In the genomic region with DNA sequence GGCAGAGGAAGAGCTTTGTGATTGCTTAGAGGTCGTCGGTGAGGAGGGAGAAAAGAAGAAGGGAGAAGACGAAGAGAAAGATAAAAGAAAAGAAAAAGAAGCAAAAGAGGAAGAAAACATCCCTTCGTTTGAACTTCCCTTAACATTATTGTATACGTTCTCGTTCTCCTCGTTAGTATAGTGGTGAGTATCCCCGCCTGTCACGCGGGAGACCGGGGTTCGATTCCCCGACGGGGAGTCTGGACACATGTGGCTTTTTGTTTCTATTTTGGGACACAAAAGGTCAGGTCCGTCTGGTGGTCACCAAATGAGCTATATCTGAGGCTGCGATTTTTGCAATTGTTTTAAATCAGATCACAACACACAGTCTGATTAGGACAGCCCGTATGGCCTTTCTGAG, we compare ENCODE assay signal across 8 mouse cellular contexts. TPM values are rescaled to one million over a fixed set of nuclear protein-coding genes. Genes with fewer than 3 reads are reported as not detected.
A peak's percentile ranks its signal among the peaks of the same experiment; 100 is the strongest.
DNase-seq lines count a peak whose midpoint lies in the region; ATAC-seq and TF ChIP-seq lines count a peak whose summit lies in the region.

No protein-coding gene starts in this region.

- DNase-seq in kidney, adult 2 months, result no peak
- peak; percentile 54 to 59 for DNase-seq in B cell, adult 2 months
- peak; percentile 79 for DNase-seq in embryo, embryonic 10 days (ENCODE audit: low spot score)
- no peak for DNase-seq in adrenal gland, postnatal 25 days
- no peak for DNase-seq in gastrocnemius, postnatal 4 days (ENCODE audit: low spot score in 2 of 2)

- 6% methylated on average over 17 of the region's 17 CpGs for WGBS in kidney, embryonic 15.5 days
- WGBS in kidney, adult 2 months, result 33% methylated on average over 17 of the region's 17 CpGs
- WGBS in hindbrain, embryonic 15.5 days, result 4% methylated on average over 17 of the region's 17 CpGs

- H3K9me3 ChIP-seq in kidney, embryonic 15.5 days (replicated peaks), result no peaks in the 10 kb centered on the region
- H3K9me3 ChIP-seq in hindbrain, embryonic 15.5 days, result no peaks in the 10 kb centered on the region

- H3ac ChIP-seq in myocyte (ENCODE audit: control insufficient read depth, insufficient read length), result no peak overlapping the region

- no peak for TF ChIP-seq CTCF in kidney, adult 2 months (conservative IDR thresholded peaks at IDR 0.05; ENCODE audit: insufficient read depth, insufficient read length, low read depth, low read length)

- no peak overlapping the region for H3K27ac ChIP-seq in kidney, embryonic 15.5 days
- H3K27ac ChIP-seq in kidney, adult 2 months (ENCODE audit: insufficient read depth, low read depth, low read length), result no peak overlapping the region
- H3K27ac ChIP-seq in hindbrain, embryonic 15.5 days (replicated peaks), result no peak overlapping the region

- ATAC-seq in kidney, embryonic 15.5 days (replicated peaks; ENCODE audit: low FRiP score), result no peak
- ATAC-seq in hindbrain, embryonic 15.5 days (ENCODE audit: low FRiP score, low read depth), result no peak

- peak overlapping the region; percentile 52 for H3K4me2 ChIP-seq in kidney, embryonic 15.5 days
- peak overlapping the region; percentile 43 for H3K4me2 ChIP-seq in hindbrain, embryonic 15.5 days
- H3K4me2 ChIP-seq in myocyte (ENCODE audit: low read depth), result peak overlapping the region; percentile 71

- H3K4me1 ChIP-seq in kidney, embryonic 15.5 days, result peaks cover 15% of the 10 kb centered on the region; the same call in 1 of the 2 replicates
- H3K4me1 ChIP-seq in kidney, adult 2 months (ENCODE audit: control insufficient read depth, insufficient read depth, low read length), result no peaks in the 10 kb centered on the region
- H3K4me1 ChIP-seq in hindbrain, embryonic 15.5 days (replicated peaks), result 0 out of 2 replicates have a peak, but pooled peaks cover 3% of the 10 kb centered on the region

- H3K4me3 ChIP-seq in kidney, embryonic 15.5 days (replicated peaks), result peak overlapping the region; percentile 38
- no peak overlapping the region for H3K4me3 ChIP-seq in kidney, adult 2 months (ENCODE audit: insufficient read depth, low read depth, low read length)
- H3K4me3 ChIP-seq in hindbrain, embryonic 15.5 days, result peak overlapping the region; percentile 27
- H3K4me3 ChIP-seq in myocyte, result peak overlapping the region; percentile 13

- H3K79me2 ChIP-seq in myocyte (ENCODE audit: control insufficient read depth, insufficient read depth), result no peaks in the 10 kb centered on the region

- 0 out of 2 replicates have a peak overlapping the region, but pooled peaks have one; percentile 15 for H3K9ac ChIP-seq in kidney, embryonic 15.5 days
- H3K9ac ChIP-seq in hindbrain, embryonic 15.5 days, result 0 out of 2 replicates have a peak overlapping the region, but pooled peaks have one; percentile 16

- no peaks in the 10 kb centered on the region for H3K36me3 ChIP-seq in kidney, embryonic 15.5 days
- no peaks in the 10 kb centered on the region for H3K36me3 ChIP-seq in kidney, adult 2 months (ENCODE audit: control insufficient read depth, insufficient read depth, low read length)
- no peaks in the 10 kb centered on the region for H3K36me3 ChIP-seq in hindbrain, embryonic 15.5 days
- no peaks in the 10 kb centered on the region for H3K36me3 ChIP-seq in myocyte (ENCODE audit: control insufficient read depth, insufficient read depth)

- H3K27me3 ChIP-seq in kidney, embryonic 15.5 days, result peaks cover 11% of the 10 kb centered on the region; the same call in 1 of the 2 replicates
- 0 out of 2 replicates have a peak, but pooled peaks cover 3% of the 10 kb centered on the region for H3K27me3 ChIP-seq in kidney, adult 2 months (replicated peaks; ENCODE audit: control insufficient read depth, insufficient read depth, low read length)
- peaks cover 40% of the 10 kb centered on the region for H3K27me3 ChIP-seq in hindbrain, embryonic 15.5 days
- no peaks in the 10 kb centered on the region for H3K27me3 ChIP-seq in myocyte (ENCODE audit: control insufficient read depth, insufficient read depth, insufficient read length)

- TF ChIP-seq POLR2A in kidney, adult 2 months (IDR thresholded peaks at IDR 0.05; ENCODE audit: low read depth, low read length), result no peak
- TF ChIP-seq POLR2A in myocyte (IDR thresholded peaks at IDR 0.05; ENCODE audit: insufficient read length, low read depth), result no peak

TF ChIP-seq in myocyte, 11 proteins besides CTCF, POLR2A, EP300 and RAD21:
- TF ChIP-seq USF1 (IDR thresholded peaks at IDR 0.05; ENCODE audit: low read depth) (no peak), TCF3 (IDR thresholded peaks at IDR 0.05; ENCODE audit: insufficient read length, low read depth) (no peak)

RNA-seq across cellular contexts. Expression of gene Zfp184, which starts 33.7 kb away (rescaled TPM):
- polyA plus RNA-seq in kidney, embryonic 15.5 days (2015; fragmentation: Nextera tagmentation; extraction: Ambion mirVana), result 12.1 and 12.5 TPM in 2 replicates
- 0.39 and 0.44 TPM in 2 replicates for polyA plus RNA-seq in kidney, adult 2 months (2012; rRNA removed)
- polyA plus RNA-seq in hindbrain, embryonic 15.5 days (2015; fragmentation: Nextera tagmentation; extraction: Ambion mirVana), result 11.7 and 12.3 TPM in 2 replicates
- 0.89 TPM for polyA plus RNA-seq in myocyte (2012; fragmentation: generic; extraction: Trizol)
- total RNA-seq in adrenal gland, postnatal 25 days (2021), result 2.0 and 2.1 TPM in 2 replicates
- 1 to 10 TPM; 1.4 to 2.6 TPM for total RNA-seq in gastrocnemius, postnatal 4 days (2021)

Comparison
In these comparisons a context has a peak if more than half of its experiments do, and no peak if none do; other contexts are left out.
1. DNase-seq: peak in B cell, adult 2 months (2 of 2) and embryo, embryonic 10 days (single experiment); none in kidney, adult 2 months (single experiment), adrenal gland, postnatal 25 days (single experiment) and gastrocnemius, postnatal 4 days (0 of 2).
2. Peak in every context shown above with its lines, with median percentiles within 50 percentile points of each other: H3K4me2 ChIP-seq.